ENCODE assay signal across 7 mouse cellular contexts in genomic region chr2:24762446-24762960, GRCm38 (mm10). TPM values are rescaled to one million over a fixed set of nuclear protein-coding genes. Genes with fewer than 3 reads are reported as not detected.
DNase-seq lines count a peak whose midpoint lies in the region; ATAC-seq and TF ChIP-seq lines count a peak whose summit lies in the region.

No protein-coding gene starts in this region.

- peak overlapping the region; percentile 92 for H3K9ac ChIP-seq in hindbrain, embryonic 13.5 days
- no peak overlapping the region for H3K9ac ChIP-seq in limb, embryonic 15.5 days

- peak overlapping the region; percentile 94 for H3K4me2 ChIP-seq in hindbrain, embryonic 13.5 days
- H3K4me2 ChIP-seq in limb, embryonic 15.5 days, result peak overlapping the region; percentile 99

- ATAC-seq in hindbrain, embryonic 13.5 days (ENCODE audit: low FRiP score), result peak; percentile 71
- peak; percentile 5; the same call in 1 of the 2 replicates for ATAC-seq in limb, embryonic 15.5 days (ENCODE audit: insufficient number of reproducible peaks, low FRiP score, low TSS enrichment, low read depth)

- H3K27me3 ChIP-seq in spleen, adult 2 months (ENCODE audit: control insufficient read depth, insufficient read depth, low read length), result peaks cover 20% of the 10 kb centered on the region
- H3K27me3 ChIP-seq in hindbrain, embryonic 13.5 days, result peaks cover 20% of the 10 kb centered on the region
- H3K27me3 ChIP-seq in limb, embryonic 15.5 days, result peaks cover 42% of the 10 kb centered on the region

- no peak for DNase-seq in spleen, adult 2 months (ENCODE audit: low read depth in 1 of 2, low spot score in 2 of 2)
- DNase-seq in spleen, postnatal 36 days (ENCODE audit: low spot score in 2 of 2), result no peak
- peak; percentile 48 for DNase-seq in embryo, embryonic 9.5 days (ENCODE audit: extremely low spot score)
- peak; percentile 64 for DNase-seq in right cerebral cortex, postnatal 14 days
- DNase-seq in Muller cell, postnatal 12 days (ENCODE audit: inconsistent ontology term), result no peak

- H3K27ac ChIP-seq in spleen, adult 2 months (ENCODE audit: insufficient read depth, low read length), result no peak overlapping the region
- H3K27ac ChIP-seq in hindbrain, embryonic 13.5 days, result peak overlapping the region; percentile 90
- H3K27ac ChIP-seq in limb, embryonic 15.5 days, result no peak overlapping the region

- TF ChIP-seq CTCF in spleen, adult 2 months (IDR thresholded peaks at IDR 0.05; ENCODE audit: extremely low read depth, insufficient read depth, insufficient read length, insufficient replicate concordance), result no peak

- no peaks in the 10 kb centered on the region for H3K9me3 ChIP-seq in hindbrain, embryonic 13.5 days
- no peaks in the 10 kb centered on the region for H3K9me3 ChIP-seq in limb, embryonic 15.5 days

- no peaks in the 10 kb centered on the region for H3K36me3 ChIP-seq in spleen, adult 2 months (ENCODE audit: control insufficient read depth, insufficient read depth, low read length)
- peaks cover 12% of the 10 kb centered on the region for H3K36me3 ChIP-seq in hindbrain, embryonic 13.5 days
- H3K36me3 ChIP-seq in limb, embryonic 15.5 days, result no peaks in the 10 kb centered on the region

- no peak for TF ChIP-seq POLR2A in spleen, adult 2 months (IDR thresholded peaks at IDR 0.05; ENCODE audit: low read depth, low read length)

- H3K4me1 ChIP-seq in spleen, adult 2 months (ENCODE audit: control insufficient read depth, insufficient read depth, insufficient read length), result peaks cover 14% of the 10 kb centered on the region
- peaks cover 49% of the 10 kb centered on the region for H3K4me1 ChIP-seq in hindbrain, embryonic 13.5 days (replicated peaks)
- H3K4me1 ChIP-seq in limb, embryonic 15.5 days, result peaks cover 18% of the 10 kb centered on the region

- peak overlapping the region; percentile 41; the same call in 1 of the 2 replicates for H3K4me3 ChIP-seq in spleen, adult 2 months (ENCODE audit: extremely low read depth, insufficient read depth, insufficient read length)
- peak overlapping the region; percentile 85 for H3K4me3 ChIP-seq in hindbrain, embryonic 13.5 days
- H3K4me3 ChIP-seq in limb, embryonic 15.5 days, result peak overlapping the region; percentile 55

- 4% methylated on average over 52 of the region's 52 CpGs for WGBS in spleen, adult 2 months
- WGBS in hindbrain, embryonic 13.5 days, result under 1% methylated on average over 52 of the region's 52 CpGs
- WGBS in limb, embryonic 15.5 days, result under 1% methylated on average over 52 of the region's 52 CpGs

RNA-seq across cellular contexts. Expression of gene Cacna1b, which starts 0.4 kb away (rescaled TPM):
- 5.0 and 7.4 TPM in 2 replicates for polyA plus RNA-seq in spleen, adult 2 months (2012; rRNA removed)
- polyA plus RNA-seq in hindbrain, embryonic 13.5 days (2015; fragmentation: Nextera tagmentation; extraction: Ambion mirVana), result 10.9 and 11.5 TPM in 2 replicates
- 1.2 and 1.5 TPM in 2 replicates for polyA plus RNA-seq in limb, embryonic 15.5 days (2015; fragmentation: Nextera tagmentation; extraction: Ambion mirVana)

Comparison
In these comparisons a context has a peak if more than half of its experiments do, and no peak if none do; other contexts are left out.
1. DNase-seq: peak in embryo, embryonic 9.5 days (single experiment) and right cerebral cortex, postnatal 14 days (single experiment); none in spleen, adult 2 months (0 of 2), spleen, postnatal 36 days (0 of 2) and Muller cell, postnatal 12 days (single experiment).
2. Peak in every context shown above with its lines, with median percentiles within 50 percentile points of each other: H3K4me3 ChIP-seq.